Comparison of ENCODE assay signal across 18 mouse cellular contexts in the genomic region with DNA sequence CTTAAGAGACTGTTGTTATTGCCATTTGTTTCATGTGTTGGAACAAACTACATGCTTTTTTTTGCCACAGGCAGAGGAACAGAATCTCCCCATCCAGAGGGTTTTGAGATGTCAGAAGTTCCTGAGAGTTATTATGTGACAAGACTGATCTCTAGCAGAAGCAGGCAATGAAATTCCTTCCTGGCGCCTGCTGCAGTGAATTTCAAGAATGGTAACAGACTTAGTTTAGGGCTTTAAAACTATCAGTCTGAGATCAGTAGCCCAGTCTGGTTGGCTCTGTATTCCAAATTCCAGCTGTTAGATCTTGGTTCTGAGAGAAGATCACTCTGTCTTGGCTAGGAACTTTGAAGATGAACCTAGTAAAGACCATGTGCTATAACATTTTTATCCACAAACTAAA.
DNase-seq lines count a peak whose midpoint lies in the region; ATAC-seq and TF ChIP-seq lines count a peak whose summit lies in the region.
"Had no signal": no experiment of that assay in that cellular context is flagged by ENCODE, and none has a peak within 500 bp of the region (broad histone marks: within the 10 kb centered on the region; RNA-seq: fewer than 3 reads in every experiment).

No protein-coding gene starts in this region.

- TF ChIP-seq POLR2A in kidney, adult 2 months (IDR thresholded peaks at IDR 0.05; ENCODE audit: low read depth, low read length), result no peak

- no peak overlapping the region for H3K9ac ChIP-seq in heart, embryonic 12.5 days
- no peak overlapping the region for H3K9ac ChIP-seq in intestine, embryonic 16.5 days (ENCODE audit: low read depth, low read length)
- H3K9ac ChIP-seq: embryonic facial prominence, embryonic 12.5 days; limb, embryonic 15.5 days; neural tube, embryonic 12.5 days had no signal

- no peak overlapping the region for H3K4me2 ChIP-seq in heart, embryonic 12.5 days
- no peak overlapping the region for H3K4me2 ChIP-seq in intestine, embryonic 16.5 days (ENCODE audit: low read depth, low read length)
- H3K4me2 ChIP-seq: embryonic facial prominence, embryonic 12.5 days; heart, embryonic 11.5 days; limb, embryonic 15.5 days; neural tube, embryonic 12.5 days had no signal

- no peaks in the 10 kb centered on the region for H3K4me1 ChIP-seq in kidney, adult 2 months (ENCODE audit: control insufficient read depth, insufficient read depth, low read length)
- 0 out of 2 replicates have a peak, but pooled peaks cover 2% of the 10 kb centered on the region for H3K4me1 ChIP-seq in heart, embryonic 12.5 days (replicated peaks)
- no peaks in the 10 kb centered on the region for H3K4me1 ChIP-seq in intestine, embryonic 16.5 days (ENCODE audit: control insufficient read depth, insufficient read depth, low read length)
- H3K4me1 ChIP-seq: embryonic facial prominence, embryonic 12.5 days; limb, embryonic 15.5 days; neural tube, embryonic 12.5 days had no signal

- H3K4me3 ChIP-seq in kidney, adult 2 months (ENCODE audit: insufficient read depth, low read depth, low read length), result no peak overlapping the region
- no peak overlapping the region for H3K4me3 ChIP-seq in heart, embryonic 12.5 days
- H3K4me3 ChIP-seq in intestine, embryonic 16.5 days (ENCODE audit: low read length), result no peak overlapping the region
- H3K4me3 ChIP-seq: embryonic facial prominence, embryonic 12.5 days; limb, embryonic 15.5 days; neural tube, embryonic 12.5 days had no signal

- no peak for ATAC-seq in heart, embryonic 12.5 days (ENCODE audit: insufficient number of reproducible peaks, low FRiP score)
- ATAC-seq in intestine, embryonic 16.5 days, result no peak
- ATAC-seq: hindbrain, postnatal 0 days had no signal

- H3K9me3 ChIP-seq in heart, embryonic 12.5 days (replicated peaks), result no peaks in the 10 kb centered on the region
- H3K9me3 ChIP-seq in intestine, embryonic 16.5 days (ENCODE audit: control insufficient read depth, low read length), result no peaks in the 10 kb centered on the region
- H3K9me3 ChIP-seq: embryonic facial prominence, embryonic 12.5 days; limb, embryonic 15.5 days; neural tube, embryonic 12.5 days had no signal

- H3K36me3 ChIP-seq in kidney, adult 2 months (ENCODE audit: control insufficient read depth, insufficient read depth, low read length), result no peaks in the 10 kb centered on the region
- no peaks in the 10 kb centered on the region for H3K36me3 ChIP-seq in heart, embryonic 12.5 days
- no peaks in the 10 kb centered on the region for H3K36me3 ChIP-seq in intestine, embryonic 16.5 days (ENCODE audit: control insufficient read depth, insufficient read depth, low read length)
- H3K36me3 ChIP-seq: embryonic facial prominence, embryonic 12.5 days; limb, embryonic 15.5 days; neural tube, embryonic 12.5 days had no signal

- 73% methylated on average over 1 of the region's 1 CpGs for WGBS in kidney, adult 2 months
- WGBS in heart, embryonic 12.5 days, result 33% methylated on average over 1 of the region's 1 CpGs
- 63% methylated on average over 1 of the region's 1 CpGs for WGBS in intestine, embryonic 16.5 days

- TF ChIP-seq CTCF in kidney, adult 2 months (conservative IDR thresholded peaks at IDR 0.05; ENCODE audit: insufficient read depth, insufficient read length, low read depth, low read length), result no peak

- H3K27me3 ChIP-seq in kidney, adult 2 months (replicated peaks; ENCODE audit: control insufficient read depth, insufficient read depth, low read length), result no peaks in the 10 kb centered on the region
- no peaks in the 10 kb centered on the region for H3K27me3 ChIP-seq in heart, embryonic 12.5 days (replicated peaks)
- H3K27me3 ChIP-seq in intestine, embryonic 16.5 days (replicated peaks; ENCODE audit: control insufficient read depth, insufficient read depth, low read length), result no peaks in the 10 kb centered on the region
- H3K27me3 ChIP-seq: embryonic facial prominence, embryonic 12.5 days; limb, embryonic 15.5 days; neural tube, embryonic 12.5 days had no signal

- DNase-seq in kidney, adult 2 months, result peak; percentile 15
- no peak for DNase-seq in kidney, adult 18-20 months
- DNase-seq in adipocyte (ENCODE audit: low spot score), result peak; percentile 16
- DNase-seq in gastrocnemius, postnatal 10 days, result peak; percentile 6
- peak; percentile 11 for DNase-seq in lung, postnatal 14 days
- no peak for DNase-seq in right cerebral cortex, adult 2 months (ENCODE audit: low spot score in 2 of 2)
- DNase-seq: adrenal gland, postnatal 10 days; cerebellum, adult 11 months; cerebellum, postnatal 25 days; thymus, postnatal 36 days had no signal

- no peak overlapping the region for H3K27ac ChIP-seq in kidney, adult 2 months (ENCODE audit: insufficient read depth, low read depth, low read length)
- no peak overlapping the region for H3K27ac ChIP-seq in heart, embryonic 12.5 days (ENCODE audit: poor library complexity, severe bottlenecking)
- H3K27ac ChIP-seq in intestine, embryonic 16.5 days (ENCODE audit: low read length), result no peak overlapping the region
- H3K27ac ChIP-seq: embryonic facial prominence, embryonic 12.5 days; hindbrain, postnatal 0 days; limb, embryonic 15.5 days; neural tube, embryonic 12.5 days; stomach, postnatal 0 days had no signal

Comparison
In these comparisons a context has a peak if more than half of its experiments do, and no peak if none do; other contexts are left out.
1. DNase-seq: peak in kidney, adult 2 months (single experiment), adipocyte (single experiment), gastrocnemius, postnatal 10 days (single experiment) and lung, postnatal 14 days (single experiment); none in kidney, adult 18-20 months (single experiment) and right cerebral cortex, adult 2 months (0 of 2).